Comparison of ENCODE assay signal across 11 mouse cellular contexts in the genomic region with DNA sequence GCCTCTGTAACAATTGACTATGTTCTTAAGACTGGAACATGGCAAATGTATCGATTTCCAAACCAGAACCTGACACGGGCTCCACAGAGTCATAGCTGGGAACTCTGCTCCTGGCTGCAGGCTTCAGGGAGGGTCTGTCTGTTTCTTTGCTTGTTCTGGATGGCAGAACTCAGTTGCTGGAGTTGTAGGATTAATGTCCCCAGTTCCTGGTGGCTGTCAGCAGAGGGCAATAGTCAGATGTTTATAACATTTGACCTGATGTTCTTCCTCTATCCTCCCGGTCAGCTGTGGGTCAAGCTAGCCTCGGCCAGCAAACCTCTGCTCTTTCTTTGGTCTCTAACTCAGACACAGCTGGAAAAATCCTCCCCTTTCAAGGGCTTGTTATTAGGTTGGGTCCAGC.
A peak's percentile ranks its signal among the peaks of the same experiment; 100 is the strongest.
DNase-seq lines count a peak whose midpoint lies in the region; ATAC-seq and TF ChIP-seq lines count a peak whose summit lies in the region.
"Had no signal": no experiment of that assay in that cellular context is flagged by ENCODE, and none has a peak within 500 bp of the region (broad histone marks: within the 10 kb centered on the region; RNA-seq: fewer than 3 reads in every experiment).

No protein-coding gene starts in this region.

- no peak for ATAC-seq in activated CD4-positive, CD25-positive, alpha-beta regulatory T cell, adult 4 months
- ATAC-seq: forebrain, embryonic 13.5 days had no signal

- TF ChIP-seq POLR2A in CH12.LX (IDR thresholded peaks at IDR 0.05; ENCODE audit: low read depth, low read length): no peak

- no peaks in the 10 kb centered on the region for H3K4me1 ChIP-seq in CH12.LX (ENCODE audit: control insufficient read depth in 1 of 2, insufficient read depth in 2 of 2)

- H3K79me2 ChIP-seq in CH12.LX (replicated peaks; ENCODE audit: control insufficient read depth, extremely low read depth, insufficient read depth, poor library complexity, severe bottlenecking): no peaks in the 10 kb centered on the region

- peak; percentile 65 for TF ChIP-seq CTCF in layer of hippocampus, adult 2 months (conservative IDR thresholded peaks at IDR 0.05)
- peak in 1 of 2 experiments; percentile 53; a peak in 2 of 4 replicates for TF ChIP-seq CTCF in CH12.LX (conservative IDR thresholded peaks at IDR 0.05 in 1 of 2, IDR thresholded peaks at IDR 0.05 in 1 of 2; ENCODE audit: low read depth in 2 of 2, low read length in 2 of 2)

- TF ChIP-seq RAD21 in CH12.LX (IDR thresholded peaks at IDR 0.05; ENCODE audit: low read depth, low read length): peak; percentile 16

- no peak overlapping the region for H3K4me3 ChIP-seq in layer of hippocampus, adult 2 months
- no peak overlapping the region for H3K4me3 ChIP-seq in CH12.LX (replicated peaks in 1 of 3; ENCODE audit: low read depth in 2 of 3, low read length in 2 of 3, poor library complexity in 1 of 3)
- H3K4me3 ChIP-seq: forebrain, embryonic 13.5 days; heart, embryonic 13.5 days had no signal

- in situ Hi-C loops in CH12.LX (cut with MboI; ENCODE audit: low pct_ligation_motif_present, low pct_unique_long_range_greater_than_20kb, low sequenced_read_pairs): no loop called here

- 0 out of 2 replicates have a peak overlapping the region, but pooled peaks have one; percentile 12 for H3K27ac ChIP-seq in layer of hippocampus, adult 2 months
- no peak overlapping the region for H3K27ac ChIP-seq in CH12.LX (ENCODE audit: insufficient read depth, low read depth)
- H3K27ac ChIP-seq: forebrain, embryonic 13.5 days; heart, embryonic 13.5 days had no signal

- dilution Hi-C loops in CH12.LX (cut with MboI; ENCODE audit: extremely low pct_ligation_motif_present, extremely low pct_unique_long_range_greater_than_20kb, low sequenced_read_pairs): no loop called here

- H3K9ac ChIP-seq in CH12.LX (ENCODE audit: insufficient read depth, low read depth): no peak overlapping the region
- H3K9ac ChIP-seq: forebrain, embryonic 13.5 days; heart, embryonic 13.5 days had no signal

- TF ChIP-seq EP300 in CH12.LX (IDR thresholded peaks at IDR 0.05; ENCODE audit: low read length): no peak

- DNase-seq in gastrocnemius, adult 18-20 months (ENCODE audit: low spot score): peak; percentile 12
- no peak for DNase-seq in gastrocnemius, adult 8-10 months (ENCODE audit: low spot score in 2 of 2)
- DNase-seq in layer of hippocampus, adult 2 months (ENCODE audit: low spot score in 2 of 2): no peak
- no peak for DNase-seq in layer of hippocampus, adult 8-10 months (ENCODE audit: low spot score in 2 of 2)
- no peak for DNase-seq in CH12.LX (ENCODE audit: extremely low read depth)
- peak; percentile 24 for DNase-seq in embryo, embryonic 9.5 days (ENCODE audit: extremely low spot score)
- DNase-seq in testis, postnatal 14 days (ENCODE audit: low spot score): no peak
- DNase-seq: right cerebral cortex, postnatal 25 days had no signal

- H3K4me2 ChIP-seq in CH12.LX (ENCODE audit: insufficient read depth, low read depth, poor library complexity, severe bottlenecking): no peak overlapping the region
- H3K4me2 ChIP-seq: forebrain, embryonic 13.5 days; heart, embryonic 13.5 days had no signal

- peaks cover 3% of the 10 kb centered on the region for H3K9me3 ChIP-seq in CH12.LX (replicated peaks; ENCODE audit: low read length)
- H3K9me3 ChIP-seq: forebrain, embryonic 13.5 days had no signal

- no peaks in the 10 kb centered on the region for H3K36me3 ChIP-seq in CH12.LX (replicated peaks in 1 of 2; ENCODE audit: control insufficient read depth in 1 of 2, insufficient read depth in 1 of 2, low read length in 1 of 2)
- H3K36me3 ChIP-seq: heart, embryonic 13.5 days had no signal

- H3K27me3 ChIP-seq in CH12.LX (replicated peaks): no peaks in the 10 kb centered on the region
- H3K27me3 ChIP-seq: forebrain, embryonic 13.5 days; heart, embryonic 13.5 days had no signal

TF ChIP-seq in CH12.LX, 34 proteins besides CTCF, POLR2A, EP300 and RAD21:
- TF ChIP-seq SMC3 (IDR thresholded peaks at IDR 0.05; ENCODE audit: low read depth, low read length): peak; percentile 43
- TF ChIP-seq PAX5 (IDR thresholded peaks at IDR 0.05; ENCODE audit: low read length): no peak
- TF ChIP-seq CHD2 (IDR thresholded peaks at IDR 0.05; ENCODE audit: low read length): no peak
- no peak for TF ChIP-seq BHLHE40 (IDR thresholded peaks at IDR 0.05; ENCODE audit: low read depth, low read length)
- no peak for TF ChIP-seq GABPA (IDR thresholded peaks at IDR 0.05; ENCODE audit: insufficient replicate concordance, low read depth, low read length)
- no peak for TF ChIP-seq NRF1 (IDR thresholded peaks at IDR 0.05; ENCODE audit: low read depth, low read length)

Comparison
In these comparisons a context has a peak if more than half of its experiments do, and no peak if none do; other contexts are left out.
1. DNase-seq: peak in gastrocnemius, adult 18-20 months (single experiment) and embryo, embryonic 9.5 days (single experiment); none in gastrocnemius, adult 8-10 months (0 of 2), layer of hippocampus, adult 2 months (0 of 2), layer of hippocampus, adult 8-10 months (0 of 2), CH12.LX (single experiment) and testis, postnatal 14 days (single experiment).